ENCODE assay signal across 21 mouse cellular contexts in genomic region chr9:71319776-71320175, GRCm38 (mm10).
DNase-seq lines count a peak whose midpoint lies in the region; ATAC-seq lines count a peak whose summit lies in the region.
"Had no signal": no experiment of that assay in that cellular context is flagged by ENCODE, and none has a peak within 500 bp of the region (broad histone marks: within the 10 kb centered on the region; RNA-seq: fewer than 3 reads in every experiment).

No protein-coding gene starts in this region.

- no peaks in the 10 kb centered on the region for H3K4me1 ChIP-seq in forebrain, embryonic 11.5 days (replicated peaks; ENCODE audit: control insufficient read depth, insufficient read depth, low read length)
- H3K4me1 ChIP-seq in midbrain, embryonic 13.5 days (replicated peaks), result no peaks in the 10 kb centered on the region
- H3K4me1 ChIP-seq: forebrain, embryonic 12.5 days; liver, embryonic 13.5 days; midbrain, embryonic 12.5 days; neural tube, embryonic 13.5 days had no signal

- no peak overlapping the region for H3K4me3 ChIP-seq in forebrain, embryonic 11.5 days (ENCODE audit: low read depth, low read length)
- no peak overlapping the region for H3K4me3 ChIP-seq in midbrain, embryonic 13.5 days (replicated peaks)
- H3K4me3 ChIP-seq: embryonic facial prominence, embryonic 10.5 days; forebrain, embryonic 12.5 days; limb, embryonic 12.5 days; liver, embryonic 13.5 days; midbrain, embryonic 12.5 days; neural tube, embryonic 13.5 days had no signal

- H3K27ac ChIP-seq in forebrain, embryonic 11.5 days (ENCODE audit: low read depth, low read length), result no peak overlapping the region
- H3K27ac ChIP-seq in midbrain, embryonic 13.5 days, result no peak overlapping the region
- H3K27ac ChIP-seq: embryonic facial prominence, embryonic 10.5 days; forebrain, embryonic 12.5 days; limb, embryonic 12.5 days; liver, embryonic 13.5 days; macrophage; midbrain, embryonic 12.5 days; neural tube, embryonic 13.5 days had no signal

- DNase-seq in cerebellum, postnatal 14 days, result peak; percentile 34 to 44
- no peak for DNase-seq in cerebellum, postnatal 25 days
- DNase-seq in Muller cell, postnatal 12 days (ENCODE audit: inconsistent ontology term), result peak; percentile 14
- DNase-seq in gastrocnemius, postnatal 14 days, result peak; percentile 56
- DNase-seq in heart, postnatal 14 days, result peak; percentile 59 to 74
- DNase-seq in spleen, postnatal 36 days (ENCODE audit: low spot score in 2 of 2), result no peak
- no peak for DNase-seq in forebrain, embryonic 11.5 days (ENCODE audit: low spot score)
- DNase-seq: cerebellum, adult 11-12 months; kidney, postnatal 25 days; liver, embryonic 13.5 days; right cerebral cortex, adult 18-20 months; thymus, postnatal 4 days had no signal

- intact Hi-C loops in gastrocnemius, postnatal 14 days (cut with DNase I; ENCODE audit: low total_unique reads), result no loop called here
- intact Hi-C loops in heart, postnatal 14 days (cut with DNase I), result loop anchor here (5.0 to 10.0 kb wide), 2 partner anchors 38 to 105 kb away; partner anchors contain the start of gene Aldh1a2

- no peak for ATAC-seq in forebrain, embryonic 11.5 days (replicated peaks; ENCODE audit: low FRiP score)
- ATAC-seq in midbrain, embryonic 13.5 days, result no peak
- ATAC-seq: CD4-positive, CD25-positive, alpha-beta regulatory T cell, adult 4 months had no signal

- no peaks in the 10 kb centered on the region for H3K9me3 ChIP-seq in forebrain, embryonic 11.5 days (ENCODE audit: control insufficient read depth, low read length)
- no peaks in the 10 kb centered on the region for H3K9me3 ChIP-seq in midbrain, embryonic 13.5 days
- H3K9me3 ChIP-seq: embryonic facial prominence, embryonic 10.5 days; forebrain, embryonic 12.5 days; limb, embryonic 12.5 days; liver, embryonic 13.5 days; midbrain, embryonic 12.5 days; neural tube, embryonic 13.5 days had no signal

- no peak overlapping the region for H3K9ac ChIP-seq in forebrain, embryonic 11.5 days (ENCODE audit: low read length)
- H3K9ac ChIP-seq in midbrain, embryonic 13.5 days (replicated peaks), result no peak overlapping the region
- H3K9ac ChIP-seq: forebrain, embryonic 12.5 days; limb, embryonic 12.5 days; liver, embryonic 13.5 days; lung, embryonic 14.5 days; midbrain, embryonic 12.5 days; neural tube, embryonic 13.5 days had no signal

- H3K4me2 ChIP-seq in forebrain, embryonic 11.5 days (ENCODE audit: low read depth, low read length, severe bottlenecking), result no peak overlapping the region
- no peak overlapping the region for H3K4me2 ChIP-seq in midbrain, embryonic 13.5 days (replicated peaks)
- H3K4me2 ChIP-seq: forebrain, embryonic 12.5 days; limb, embryonic 12.5 days; liver, embryonic 13.5 days; lung, embryonic 14.5 days; midbrain, embryonic 12.5 days; neural tube, embryonic 13.5 days had no signal

- WGBS in forebrain, embryonic 11.5 days, result 96% methylated on average over 5 of the region's 5 CpGs
- 99% methylated on average over 5 of the region's 5 CpGs for WGBS in midbrain, embryonic 13.5 days

- H3K36me3 ChIP-seq in forebrain, embryonic 11.5 days (ENCODE audit: control insufficient read depth, insufficient read depth, low read length), result no peaks in the 10 kb centered on the region
- no peaks in the 10 kb centered on the region for H3K36me3 ChIP-seq in midbrain, embryonic 13.5 days
- H3K36me3 ChIP-seq: embryonic facial prominence, embryonic 10.5 days; forebrain, embryonic 12.5 days; limb, embryonic 12.5 days; liver, embryonic 13.5 days; midbrain, embryonic 12.5 days; neural tube, embryonic 13.5 days had no signal

- no peaks in the 10 kb centered on the region for H3K27me3 ChIP-seq in forebrain, embryonic 11.5 days (ENCODE audit: control insufficient read depth, insufficient read depth, low read length)
- H3K27me3 ChIP-seq in midbrain, embryonic 13.5 days, result no peaks in the 10 kb centered on the region
- H3K27me3 ChIP-seq: forebrain, embryonic 12.5 days; liver, embryonic 13.5 days; midbrain, embryonic 12.5 days had no signal

Comparison
In these comparisons a context has a peak if more than half of its experiments do, and no peak if none do; other contexts are left out.
1. DNase-seq: peak in cerebellum, postnatal 14 days (2 of 2), Muller cell, postnatal 12 days (single experiment), gastrocnemius, postnatal 14 days (single experiment) and heart, postnatal 14 days (2 of 2); none in cerebellum, postnatal 25 days (0 of 2), spleen, postnatal 36 days (0 of 2) and forebrain, embryonic 11.5 days (single experiment).